Mouse (Mus musculus) heart, postnatal 36 days (tissue): ENCODE results near the gene Fcer2a. TPM values are rescaled to one million over a fixed set of nuclear protein-coding genes. Genes with fewer than 3 reads are reported as not detected.

ENCODE experiments used
- DNase-seq, 2 experiments: peaks; one replicate each; pipeline ENCODE4 v3.0.0; 2021 to 2022
- intact Hi-C: fragments of 180-260 bp; cut with DNase I; formaldehyde crosslinking; loops from one replicate; pipeline ENCODE4 v1.15.1; 2025
- total RNA-seq, 2 experiments: library from RNA; stranded (reverse); gene quantifications; 2 replicates each; pipeline ENCODE4 v1.2.3; 2021

The Fcer2a gene
- total RNA-seq, result under 1 TPM; 0.33 to 0.72 TPM

DNA sequence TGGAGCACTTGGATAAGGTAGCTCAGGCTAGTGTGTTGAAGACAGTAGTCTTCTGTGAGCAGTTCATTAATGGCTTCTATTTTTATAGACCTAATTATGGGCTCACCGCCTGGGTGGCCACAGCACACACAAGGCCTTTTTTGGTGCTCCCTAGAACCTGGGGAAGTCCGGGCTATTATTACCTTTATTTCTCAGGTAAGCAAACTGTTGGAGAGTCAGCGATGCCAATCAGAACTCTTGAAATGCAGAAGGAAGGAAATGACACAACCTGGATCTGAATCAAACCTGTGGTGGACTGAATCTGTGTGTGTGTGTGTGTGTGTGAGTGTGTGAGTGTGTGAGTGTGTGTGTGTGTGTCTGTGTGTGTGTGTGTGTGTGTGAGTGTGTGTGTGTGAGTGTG is at the start of gene Fcer2a:
TSS of gene Fcer2a (minus strand) at position 55 of the 400 bp plus-strand sequence.
- no peak for DNase-seq
- intact Hi-C loops, result no loop called here

DNA sequence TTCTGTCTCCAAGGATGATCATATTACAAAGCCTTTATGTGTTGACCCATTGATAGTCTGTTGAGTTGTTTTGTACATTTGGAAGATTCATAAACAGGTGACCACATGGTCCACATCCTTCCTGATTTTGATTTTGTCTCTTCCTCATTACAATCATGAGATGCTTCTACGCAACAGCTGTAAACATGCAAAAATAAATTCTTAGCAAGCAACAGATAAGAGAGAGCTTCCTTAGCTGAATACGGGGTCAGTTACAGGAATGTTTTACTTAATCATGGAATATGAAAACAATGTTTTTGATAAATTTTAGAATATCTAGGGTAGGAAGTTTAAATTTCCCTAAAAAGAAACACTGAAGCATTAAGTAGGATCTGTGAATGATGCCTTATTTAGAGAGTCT is 43.0 kb upstream of the Fcer2a start:
- no peak for DNase-seq
- intact Hi-C loops, result no loop called here

GRCm38 (mm10) chr8:3735599-3735998 is 41.6 kb upstream of the Fcer2a start:
- intact Hi-C loops, result no loop called here
- no peak for DNase-seq

GRCm38 (mm10) chr8:3734084-3734483 is 40.1 kb upstream of the Fcer2a start:
- no peak for DNase-seq
- intact Hi-C loops, result no loop called here

DNA sequence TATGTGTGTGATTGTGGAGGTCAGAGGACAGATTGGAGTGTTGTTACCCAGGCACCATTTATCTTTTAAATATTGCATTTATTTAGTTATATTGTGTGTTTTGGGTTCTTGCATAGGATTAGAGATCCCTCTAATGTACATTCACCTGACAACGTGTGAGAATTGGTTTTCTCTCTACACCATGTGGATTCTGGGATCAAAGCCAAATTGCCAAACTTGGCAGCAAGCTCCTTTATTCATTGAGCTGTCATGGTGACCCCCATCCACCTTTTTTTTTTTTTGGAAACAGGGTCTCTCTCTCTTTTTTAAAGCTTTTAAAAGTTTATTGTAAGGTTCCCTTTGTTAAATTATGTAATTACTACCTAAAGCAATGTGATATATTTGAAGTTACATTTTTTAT is 27.1 kb upstream of the Fcer2a start:
- no peak for DNase-seq
- intact Hi-C loops, result no loop called here

- intact Hi-C loops, result no loop called here
- DNase-seq, result no peak
Measured at GRCm38 (mm10) chr8:3720551-3720950, 26.6 kb upstream of the Fcer2a start, which contains the start of gene Clec4g. Gene Clec4g (minus strand): TSS chr8:3720651.

DNA sequence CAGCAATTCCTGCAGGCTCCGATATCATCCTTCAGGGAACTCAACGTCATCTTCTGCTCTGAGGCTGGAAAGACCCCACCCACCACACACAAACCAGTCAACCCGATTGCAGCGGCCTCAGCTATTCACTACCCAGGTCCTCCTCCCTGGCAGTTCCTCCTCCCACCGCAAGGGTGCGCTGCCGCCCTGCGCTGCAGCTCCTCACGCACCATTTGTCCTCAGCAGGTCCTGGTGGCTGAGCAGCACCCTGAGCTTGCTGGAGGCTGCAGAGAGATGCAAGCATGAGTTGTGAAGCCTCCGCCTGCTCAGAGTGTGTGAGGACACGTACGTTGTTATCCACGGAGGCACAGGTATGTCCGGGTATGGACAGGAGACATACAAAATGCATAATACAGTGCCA is 24.6 kb upstream of the Fcer2a start:
- peak; percentile 74 to 82 for DNase-seq
- intact Hi-C loops, result loop anchor here (5.0 kb wide), 1 partner anchor 239 kb away; no protein-coding TSS in a partner anchor

DNA sequence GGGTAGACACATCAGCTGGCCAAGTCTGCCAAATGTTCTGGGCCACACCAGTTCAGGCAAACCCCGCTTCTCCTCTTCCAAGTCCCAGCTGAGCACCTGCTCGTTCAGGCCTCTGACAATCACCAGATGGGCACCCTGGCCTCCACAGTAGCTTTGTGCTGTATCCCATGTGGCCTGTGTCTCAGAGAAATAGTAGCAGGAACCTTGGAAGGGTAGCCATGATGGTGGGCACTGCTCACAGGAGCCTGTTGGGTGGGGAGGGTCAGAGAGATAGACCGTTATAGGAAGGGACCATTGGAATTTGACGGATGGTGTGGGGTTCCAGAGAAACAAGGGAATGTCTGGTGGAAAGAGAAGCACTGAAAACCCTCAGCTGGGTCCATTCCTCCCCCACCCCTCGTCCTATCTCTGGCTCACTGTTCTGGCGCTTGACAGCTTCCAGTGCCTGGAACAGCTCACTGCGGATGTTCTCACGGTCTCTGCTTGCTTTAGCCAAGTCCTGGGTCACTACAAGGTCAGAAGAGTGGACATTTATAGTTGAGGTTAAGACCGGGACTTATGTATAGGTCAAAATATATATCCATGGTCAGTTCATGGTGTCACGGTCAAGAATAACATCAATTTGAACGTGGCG is 23.5 kb upstream of the Fcer2a start:
- no peak for DNase-seq
- intact Hi-C loops, result loop anchor here (5.0 kb wide), 1 partner anchor 240 kb away; no protein-coding TSS in a partner anchor

GRCm38 (mm10) chr8:3711646-3712045 is 17.7 kb upstream of the Fcer2a start:
- intact Hi-C loops, result no loop called here
- no peak for DNase-seq

- no peak for DNase-seq
- intact Hi-C loops, result no loop called here
Measured at GRCm38 (mm10) chr8:3710312-3710711, 16.3 kb upstream of the Fcer2a start.

DNA sequence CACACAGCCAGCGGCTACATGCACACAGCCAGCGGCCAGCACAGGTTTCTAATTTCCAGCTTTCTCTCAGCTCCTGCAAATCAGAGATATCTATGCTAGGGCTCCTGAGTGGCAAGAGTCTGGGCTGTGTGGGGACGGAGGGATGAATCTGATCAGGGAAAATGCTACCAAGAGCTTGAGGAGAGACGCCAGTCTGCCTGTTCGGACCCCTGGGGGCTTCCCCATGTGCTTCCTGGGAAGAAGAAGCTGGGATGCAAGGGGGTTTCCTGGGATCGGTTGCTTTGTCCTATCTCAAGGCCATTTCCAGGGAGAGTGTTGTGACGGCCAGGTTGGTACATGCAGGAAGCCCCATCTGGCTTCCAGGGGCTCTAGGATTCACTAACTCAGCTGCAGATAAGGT is 13.6 kb upstream of the Fcer2a start:
- intact Hi-C loops, result no loop called here
- no peak for DNase-seq

- intact Hi-C loops, result no loop called here
Measured at GRCm38 (mm10) chr8:3705711-3706110, 11.7 kb upstream of the Fcer2a start.

GRCm38 (mm10) chr8:3701491-3701890 is 7.5 kb upstream of the Fcer2a start:
- no peak for DNase-seq
- intact Hi-C loops, result no loop called here

More at GRCm38 (mm10) chr8:3705711-3706110, 11.7 kb upstream of the Fcer2a start:
- DNase-seq, result no peak

DNA sequence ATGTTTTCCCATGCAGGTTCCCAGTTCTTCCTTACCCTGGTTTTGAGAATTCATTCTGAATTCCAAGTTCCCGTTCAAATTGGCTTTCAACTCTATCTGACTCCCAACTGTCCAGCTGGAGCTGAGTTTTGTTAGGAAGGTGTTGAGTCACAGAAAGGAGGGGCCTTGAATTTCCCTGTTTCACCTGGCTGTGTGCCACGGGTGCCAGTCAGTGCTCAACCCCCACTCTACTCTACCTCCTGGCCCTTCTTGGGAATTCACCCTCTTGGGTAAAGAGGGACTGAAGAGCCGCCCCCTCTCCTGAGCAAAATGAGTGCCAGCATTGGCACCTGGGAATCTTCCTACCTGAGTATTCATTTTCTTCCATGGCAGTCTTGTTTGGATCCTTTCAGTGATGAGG is 3.2 kb downstream of the Fcer2a start:
- DNase-seq, result no peak
- intact Hi-C loops, result no loop called here

DNA sequence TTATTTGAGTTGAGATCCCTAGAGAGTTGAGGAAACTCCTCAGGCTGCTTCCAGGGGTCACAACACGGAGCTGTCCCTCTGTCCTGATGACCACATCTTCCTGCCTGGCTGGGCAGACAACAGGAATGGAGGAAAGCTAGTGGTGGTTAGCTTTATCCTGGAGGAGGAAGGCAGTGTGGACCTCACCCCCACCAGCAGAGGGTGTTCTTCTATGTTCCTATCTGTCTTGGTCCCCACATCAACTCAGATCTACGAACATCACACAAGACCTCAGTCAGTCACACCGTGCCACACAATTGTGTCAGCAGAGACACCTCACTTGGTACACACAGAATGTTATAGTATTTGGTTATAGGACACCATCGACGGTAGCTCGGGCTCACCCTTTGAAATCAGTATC is 6.4 kb downstream of the Fcer2a start:
- no peak for DNase-seq

GRCm38 (mm10) chr8:3685422-3685821 is 8.6 kb downstream of the Fcer2a start:
- intact Hi-C loops, result no loop called here
- no peak for DNase-seq

More for the DNA sequence above, 6.4 kb downstream of the Fcer2a start:
- intact Hi-C loops, result no loop called here

DNA sequence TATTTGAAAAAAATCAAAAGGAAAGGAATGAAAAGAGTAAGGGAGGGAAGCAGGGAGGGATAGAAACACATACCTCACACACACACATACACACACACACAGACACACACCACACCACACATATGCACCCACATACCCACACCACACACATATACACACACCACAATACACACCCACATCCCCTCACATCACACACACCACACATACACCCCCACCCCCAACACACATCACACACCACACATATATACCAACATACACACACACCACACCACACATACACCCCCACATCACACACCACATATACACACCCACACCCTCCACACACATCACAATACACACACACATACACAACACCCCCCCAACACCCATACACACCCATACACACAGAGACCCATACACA is 9.4 kb downstream of the Fcer2a start:
- intact Hi-C loops, result no loop called here
- no peak for DNase-seq

- no peak for DNase-seq
- intact Hi-C loops, result no loop called here
Measured at GRCm38 (mm10) chr8:3683408-3684176, 10.4 kb downstream of the Fcer2a start.

- intact Hi-C loops, result no loop called here
- no peak for DNase-seq
Measured at GRCm38 (mm10) chr8:3682435-3682834, 11.5 kb downstream of the Fcer2a start.

DNA sequence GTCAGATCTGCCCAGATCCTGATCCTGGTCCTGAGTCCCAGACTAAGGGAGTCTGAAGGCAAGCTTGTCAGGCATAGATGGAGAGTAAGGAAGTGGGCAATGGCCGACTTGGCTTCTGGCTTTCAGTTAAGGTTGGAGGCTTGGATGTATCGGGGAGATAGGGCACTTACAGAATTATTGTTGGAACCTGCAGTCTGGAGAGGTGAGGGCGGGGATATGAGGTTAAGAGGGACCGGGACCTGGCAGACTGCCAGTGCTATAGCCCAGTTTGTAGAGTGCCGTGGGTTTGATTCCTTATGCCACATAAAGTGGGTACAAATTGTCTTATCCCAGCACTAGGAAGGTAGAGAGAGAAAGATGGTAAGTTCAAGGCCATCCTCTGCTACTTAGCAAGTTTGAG is 14.3 kb downstream of the Fcer2a start:
- intact Hi-C loops, result loop anchor here (5.0 to 10.0 kb wide), 3 partner anchors 177 to 325 kb away; partner anchors contain the start of genes A430078G23Rik, Mcoln1 and Pex11g
- DNase-seq, result no peak

DNA sequence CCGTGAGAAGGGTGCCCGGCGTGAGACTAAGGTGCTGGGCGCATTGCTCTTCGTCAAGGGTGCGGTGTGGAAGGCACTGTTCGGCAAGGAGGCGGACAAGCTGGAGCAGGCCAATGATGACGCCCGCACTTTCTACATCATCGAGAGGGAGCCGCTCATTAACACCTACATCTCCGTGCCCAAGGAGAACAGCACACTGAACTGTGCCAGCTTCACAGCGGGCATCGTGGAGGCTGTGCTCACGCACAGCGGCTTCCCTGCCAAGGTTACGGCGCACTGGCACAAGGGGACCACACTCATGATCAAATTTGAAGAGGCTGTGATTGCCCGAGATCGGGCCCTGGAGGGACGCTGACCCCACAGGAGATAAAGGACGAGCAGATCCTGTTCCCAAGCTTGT is 14.7 kb downstream of the Fcer2a start:
- intact Hi-C loops, result loop anchor here (5.0 to 10.0 kb wide), 3 partner anchors 177 to 324 kb away; partner anchors contain the start of genes A430078G23Rik, Mcoln1 and Pex11g
- no peak for DNase-seq

DNA sequence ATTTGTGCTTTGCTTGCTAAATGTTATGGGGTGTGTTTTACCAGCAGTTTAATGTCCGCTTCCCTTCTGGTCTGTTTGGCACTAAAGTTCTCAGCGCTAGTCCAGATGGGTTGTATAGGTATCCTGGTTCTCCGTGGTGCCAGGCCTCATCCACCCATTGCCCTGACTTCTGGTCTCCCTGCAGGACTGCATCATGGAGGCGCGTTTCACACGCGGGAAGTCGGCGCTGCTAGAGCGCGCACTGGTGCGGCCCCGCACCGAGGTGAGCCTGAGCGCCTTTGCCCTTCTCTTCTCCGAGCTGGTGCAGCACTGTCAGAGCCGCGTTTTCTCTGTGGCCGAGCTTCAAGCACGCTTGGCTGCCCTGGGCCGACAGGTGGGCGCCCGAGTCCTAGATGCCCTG is 15.1 kb downstream of the Fcer2a start:
- intact Hi-C loops, result loop anchor here (5.0 to 10.0 kb wide), 3 partner anchors 177 to 324 kb away; partner anchors contain the start of genes A430078G23Rik, Mcoln1 and Pex11g
- no peak for DNase-seq
